ENCODE assay signal across 9 mouse cellular contexts in the genomic region with DNA sequence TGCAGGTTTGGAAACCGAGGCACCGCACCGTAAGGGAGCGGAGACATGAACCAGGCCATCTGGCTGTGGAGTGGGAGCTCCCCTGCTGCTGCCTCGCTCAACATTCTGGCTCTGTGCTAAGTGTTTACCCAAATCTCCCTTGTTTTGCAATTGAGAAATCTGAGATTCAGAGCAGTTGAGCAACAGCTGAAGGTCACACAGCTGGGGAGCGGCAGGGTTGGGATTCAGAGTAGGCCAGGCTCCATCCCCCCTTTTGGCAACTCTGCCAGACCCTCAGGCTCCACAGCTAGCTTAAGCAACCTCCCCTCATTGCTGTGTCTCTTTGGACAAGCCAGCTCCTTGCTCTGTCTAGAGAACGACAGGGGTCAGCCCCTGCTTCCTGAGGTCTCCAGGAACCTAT. TPM values are rescaled to one million over a fixed set of nuclear protein-coding genes. Genes with fewer than 3 reads are reported as not detected.
A peak's percentile ranks its signal among the peaks of the same experiment; 100 is the strongest.
DNase-seq lines count a peak whose midpoint lies in the region; ATAC-seq lines count a peak whose summit lies in the region.
"Had no signal": no experiment of that assay in that cellular context is flagged by ENCODE, and none has a peak within 500 bp of the region (broad histone marks: within the 10 kb centered on the region; RNA-seq: fewer than 3 reads in every experiment).

No protein-coding gene starts in this region.

- intact Hi-C loops in gastrocnemius, postnatal 14 days (cut with DNase I; ENCODE audit: low total_unique reads), result no loop called here

- no peak overlapping the region for H3K4me3 ChIP-seq in liver, embryonic 13.5 days (replicated peaks)
- no peak overlapping the region for H3K4me3 ChIP-seq in liver, embryonic 12.5 days
- H3K4me3 ChIP-seq in neural tube, embryonic 15.5 days (replicated peaks), result no peak overlapping the region
- no peak overlapping the region for H3K4me3 ChIP-seq in midbrain, embryonic 10.5 days

- H3K27me3 ChIP-seq in liver, embryonic 13.5 days, result peaks cover 7% of the 10 kb centered on the region; the same call in 1 of the 2 replicates
- 0 out of 2 replicates have a peak, but pooled peaks cover 15% of the 10 kb centered on the region for H3K27me3 ChIP-seq in liver, embryonic 12.5 days (replicated peaks)
- no peaks in the 10 kb centered on the region for H3K27me3 ChIP-seq in neural tube, embryonic 15.5 days (replicated peaks)
- H3K27me3 ChIP-seq in midbrain, embryonic 10.5 days (ENCODE audit: low read depth, poor library complexity, severe bottlenecking), result no peaks in the 10 kb centered on the region

- H3K9ac ChIP-seq in liver, embryonic 13.5 days, result no peak overlapping the region
- no peak overlapping the region for H3K9ac ChIP-seq in liver, embryonic 12.5 days
- H3K9ac ChIP-seq in neural tube, embryonic 15.5 days (replicated peaks), result no peak overlapping the region

- no peak overlapping the region for H3K4me2 ChIP-seq in liver, embryonic 13.5 days
- H3K4me2 ChIP-seq in liver, embryonic 12.5 days, result no peak overlapping the region
- no peak overlapping the region for H3K4me2 ChIP-seq in neural tube, embryonic 15.5 days

- H3K4me1 ChIP-seq in liver, embryonic 13.5 days (replicated peaks), result peaks cover 29% of the 10 kb centered on the region
- H3K4me1 ChIP-seq in liver, embryonic 12.5 days, result peaks cover 29% of the 10 kb centered on the region
- H3K4me1 ChIP-seq in neural tube, embryonic 15.5 days, result peaks cover 7% of the 10 kb centered on the region; the same call in 1 of the 2 replicates
- H3K4me1 ChIP-seq in midbrain, embryonic 10.5 days, result peaks cover 19% of the 10 kb centered on the region

- DNase-seq in liver, embryonic 13.5 days, result no peak
- peak; percentile 88 for DNase-seq in adrenal gland, adult 2 months
- peak; percentile 62 for DNase-seq in gastrocnemius, postnatal 14 days
- DNase-seq in midbrain, embryonic 10.5 days (ENCODE audit: low spot score), result no peak

- no peaks in the 10 kb centered on the region for H3K9me3 ChIP-seq in liver, embryonic 13.5 days (replicated peaks)
- no peaks in the 10 kb centered on the region for H3K9me3 ChIP-seq in liver, embryonic 12.5 days (replicated peaks)
- H3K9me3 ChIP-seq in neural tube, embryonic 15.5 days (replicated peaks), result no peaks in the 10 kb centered on the region
- no peaks in the 10 kb centered on the region for H3K9me3 ChIP-seq in midbrain, embryonic 10.5 days (replicated peaks)

- no peaks in the 10 kb centered on the region for H3K36me3 ChIP-seq in liver, embryonic 13.5 days
- no peaks in the 10 kb centered on the region for H3K36me3 ChIP-seq in liver, embryonic 12.5 days
- H3K36me3 ChIP-seq in neural tube, embryonic 15.5 days, result no peaks in the 10 kb centered on the region
- no peaks in the 10 kb centered on the region for H3K36me3 ChIP-seq in midbrain, embryonic 10.5 days

- WGBS in liver, embryonic 13.5 days (ENCODE audit: insufficient replicate concordance), result 65% methylated on average over 7 of the region's 7 CpGs
- WGBS in liver, embryonic 12.5 days (ENCODE audit: insufficient replicate concordance), result 66% methylated on average over 7 of the region's 7 CpGs
- 67% methylated on average over 7 of the region's 7 CpGs for WGBS in neural tube, embryonic 15.5 days
- 61% methylated on average over 7 of the region's 7 CpGs for WGBS in midbrain, embryonic 10.5 days

- peak; percentile 29; the same call in 1 of the 2 replicates for ATAC-seq in liver, embryonic 13.5 days (ENCODE audit: low read depth)
- ATAC-seq in liver, embryonic 12.5 days, result no peak
- ATAC-seq in megakaryocyte progenitor cell, adult 5-6 weeks (replicated peaks; ENCODE audit: poor library complexity), result peak; percentile 52
- no peak for ATAC-seq in neural tube, embryonic 15.5 days (ENCODE audit: low FRiP score)

- no peak overlapping the region for H3K27ac ChIP-seq in liver, embryonic 13.5 days
- H3K27ac ChIP-seq in liver, embryonic 12.5 days, result no peak overlapping the region
- no peak overlapping the region for H3K27ac ChIP-seq in neural tube, embryonic 15.5 days (replicated peaks)
- no peak overlapping the region for H3K27ac ChIP-seq in midbrain, embryonic 10.5 days (replicated peaks)

RNA-seq across cellular contexts. Expression of gene Ccr7, which starts 13.3 kb away (rescaled TPM):
- 0.07 and 0.17 TPM in 2 replicates for polyA plus RNA-seq in liver, embryonic 13.5 days (2015; fragmentation: Nextera tagmentation; extraction: Ambion mirVana)
- polyA plus RNA-seq in liver, embryonic 12.5 days (2016; fragmentation: Nextera tagmentation; extraction: Ambion mirVana), result 0.39 and 0.44 TPM in 2 replicates
- under 1 TPM in 1 of 2 experiments, not detected in 1; 0.14 TPM for total RNA-seq in adrenal gland, adult 2 months (2021)
- polyA plus RNA-seq in adrenal gland, adult 2 months (2012; rRNA removed), result 0.50 and 0.86 TPM in 2 replicates
- under 1 TPM; 0.10 to 0.11 TPM for total RNA-seq in gastrocnemius, postnatal 14 days (2021)
- 0.17 and 0.22 TPM in 2 replicates for total RNA-seq in megakaryocyte progenitor cell, adult 5-6 weeks (2015)
- not detected in 2 replicates for total RNA-seq in megakaryocyte progenitor cell, adult 5-6 weeks (2017)
- 0.52 TPM in 1 of 2 replicates, not detected in the other for polyA plus RNA-seq in neural tube, embryonic 15.5 days (2015; fragmentation: Nextera tagmentation; extraction: Ambion mirVana)
- 0.14 TPM in 1 of 2 replicates, not detected in the other for polyA plus RNA-seq in midbrain, embryonic 10.5 days (2016; fragmentation: Nextera tagmentation; extraction: Ambion mirVana)
- total RNA-seq: gastrocnemius, postnatal 36 days; layer of hippocampus, postnatal 14 days had no signal

RNA-seq across cellular contexts. Expression of gene Tns4, which starts 52.5 kb away (rescaled TPM):
- 0.22 and 0.32 TPM in 2 replicates for polyA plus RNA-seq in liver, embryonic 13.5 days (2015; fragmentation: Nextera tagmentation; extraction: Ambion mirVana)
- 0.17 and 0.39 TPM in 2 replicates for polyA plus RNA-seq in liver, embryonic 12.5 days (2016; fragmentation: Nextera tagmentation; extraction: Ambion mirVana)
- total RNA-seq in adrenal gland, adult 2 months (2021), result under 1 TPM; 0.31 to 0.58 TPM
- 0.45 and 1.5 TPM in 2 replicates for polyA plus RNA-seq in adrenal gland, adult 2 months (2012; rRNA removed)
- total RNA-seq in gastrocnemius, postnatal 14 days (2021), result under 1 TPM in 1 of 2 experiments, not detected in 1; 0.10 TPM
- 2.1 and 2.4 TPM in 2 replicates for total RNA-seq in megakaryocyte progenitor cell, adult 5-6 weeks (2015)
- 1.4 and 1.8 TPM in 2 replicates for total RNA-seq in megakaryocyte progenitor cell, adult 5-6 weeks (2017)
- 0.09 and 0.22 TPM in 2 replicates for polyA plus RNA-seq in neural tube, embryonic 15.5 days (2015; fragmentation: Nextera tagmentation; extraction: Ambion mirVana)
- 0.55 and 0.84 TPM in 2 replicates for polyA plus RNA-seq in midbrain, embryonic 10.5 days (2016; fragmentation: Nextera tagmentation; extraction: Ambion mirVana)
- total RNA-seq: gastrocnemius, postnatal 36 days had no signal

Comparison
In these comparisons a context has a peak if more than half of its experiments do, and no peak if none do; other contexts are left out.
1. ATAC-seq: peak in liver, embryonic 13.5 days (single experiment) and megakaryocyte progenitor cell, adult 5-6 weeks (single experiment); none in liver, embryonic 12.5 days (single experiment) and neural tube, embryonic 15.5 days (single experiment).
2. DNase-seq: peak in adrenal gland, adult 2 months (single experiment) and gastrocnemius, postnatal 14 days (single experiment); none in liver, embryonic 13.5 days (single experiment) and midbrain, embryonic 10.5 days (single experiment).